Mouse (Mus musculus) embryonic stem cell, embryonic (primary cell): ENCODE measurements around the gene Car9.

ENCODE experiments used
- CTCF ChIA-PET, 4 experiments: fragments of 300-600 bp in 2 of 4; fragments of 350-600 bp in 2 of 4; sonication (Branson Sonifier 250); formaldehyde crosslinking; loops; one replicate each; lab custom pipeline; 2022; ENCODE audit warnings: inconsistent platforms in 2 of 4; lab: Charles Lee
- POLR2A ChIA-PET, 4 experiments: fragments of 300-600 bp in 2 of 4; fragments of 350-600 bp in 2 of 4; sonication (Branson Sonifier 250); formaldehyde crosslinking; loops; one replicate each; lab custom pipeline; 2022; ENCODE audit warnings: antibody characterized with exemption in 4 of 4, inconsistent platforms in 1 of 4; lab: Charles Lee

Car9 gene

DNA sequence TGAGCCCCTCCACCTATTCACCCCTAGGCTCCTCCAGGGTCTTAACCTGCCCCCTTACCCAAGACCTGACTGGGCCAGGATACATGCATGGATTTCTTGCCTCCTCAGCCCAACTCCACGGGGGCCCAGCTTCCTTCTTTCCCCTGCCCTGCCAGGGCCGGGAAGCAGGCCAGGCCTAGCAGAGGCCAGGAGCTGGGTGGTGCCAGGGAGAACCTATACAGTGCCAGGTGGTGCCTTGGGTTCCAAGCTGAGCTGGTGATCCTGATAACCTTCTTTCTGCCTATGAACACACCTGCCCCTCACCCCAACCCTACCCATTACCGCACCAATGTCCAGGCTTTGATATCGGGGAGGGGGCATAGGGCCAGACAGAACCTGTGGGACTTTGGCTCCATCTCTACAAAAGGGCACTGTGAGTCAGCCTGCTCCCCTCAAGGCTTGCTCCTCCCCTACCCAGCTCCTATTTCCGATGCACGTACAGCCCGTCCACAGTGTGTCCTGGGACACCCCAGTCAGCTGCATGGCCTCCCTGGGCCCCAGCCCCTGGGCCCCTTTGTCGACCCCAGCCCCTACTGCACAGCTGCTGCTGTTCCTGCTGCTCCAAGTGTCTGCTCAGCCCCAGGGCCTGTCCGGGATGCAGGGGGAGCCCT lies at the start of gene Car9:
Gene Car9, plus strand, starts transcription at position 431 of the 650 bp plus-strand sequence.
- POLR2A ChIA-PET, result interaction anchor here in 3 of 4 experiments (0.6 to 3.4 kb wide), 7 partner anchors 13 to 97 kb away, joined by 3 to 18 read pairs (median 3); partner anchors contain the start of gene Tpm2 (in 1 of the 3)
- CTCF ChIA-PET, result interaction anchor here (0.5 to 2.1 kb wide), 8 partner anchors 12 to 459 kb away, joined by 3 to 9 read pairs (median 4); no protein-coding TSS in a partner anchor

DNA sequence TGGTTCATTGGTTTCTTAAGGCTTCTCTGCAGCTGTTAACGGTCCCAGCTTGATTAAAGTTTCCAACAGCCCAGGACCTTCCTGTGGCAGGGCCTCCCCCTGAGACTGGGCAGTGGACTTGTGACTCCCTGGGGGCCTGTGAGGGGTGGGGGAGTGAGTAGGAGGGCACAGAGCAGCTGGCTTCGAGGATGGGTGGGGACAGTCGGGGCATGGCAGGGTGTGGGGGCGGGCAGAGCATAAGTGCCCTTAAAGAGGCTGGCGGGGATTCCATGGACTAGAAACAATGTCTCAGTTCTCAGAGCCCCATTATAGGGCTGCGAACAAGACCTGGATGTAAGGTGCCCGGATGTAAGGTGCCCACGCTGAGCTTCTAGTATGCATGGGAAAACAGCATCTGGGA lies 49.6 kb upstream of the Car9 start:
- ChIA-PET CTCF (interaction anchor here (0.6 to 3.0 kb wide), 6 partner anchors 10 to 71 kb away, joined by 3 to 15 read pairs (median 4); no protein-coding TSS in a partner anchor), POLR2A (interaction anchor here in 3 of 4 experiments (0.8 to 1.5 kb wide), 6 partner anchors 10 to 42 kb away, joined by 3 read pairs; partner anchors contain the start of genes Arhgef39 (in 1 of the 3) and Ccdc107 (in 1 of the 3))

DNA sequence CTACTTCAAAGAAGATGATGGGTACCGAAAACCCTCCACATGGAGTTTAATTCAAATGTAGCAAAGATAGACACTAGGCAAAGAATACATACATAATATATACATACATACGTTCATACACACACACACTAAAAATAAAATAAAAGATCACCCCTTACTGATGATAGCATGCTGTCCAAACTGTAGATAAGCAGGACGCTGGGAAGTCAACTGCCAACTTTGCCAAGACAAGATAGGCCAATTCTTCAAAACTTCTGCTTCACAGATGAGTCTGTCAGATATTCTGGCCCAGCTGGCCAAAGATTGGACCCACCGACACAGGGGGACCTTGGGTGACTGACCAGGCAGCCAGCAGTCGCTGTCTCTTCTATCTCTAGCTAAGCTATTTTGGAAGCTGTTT lies 43.7 kb upstream of the Car9 start:
- ChIA-PET CTCF (interaction anchor here in 1 of 4 experiments (0.6 kb wide), 1 partner anchor 536 kb away, joined by 3 read pairs; no protein-coding TSS in a partner anchor), POLR2A (no interaction called here)

DNA sequence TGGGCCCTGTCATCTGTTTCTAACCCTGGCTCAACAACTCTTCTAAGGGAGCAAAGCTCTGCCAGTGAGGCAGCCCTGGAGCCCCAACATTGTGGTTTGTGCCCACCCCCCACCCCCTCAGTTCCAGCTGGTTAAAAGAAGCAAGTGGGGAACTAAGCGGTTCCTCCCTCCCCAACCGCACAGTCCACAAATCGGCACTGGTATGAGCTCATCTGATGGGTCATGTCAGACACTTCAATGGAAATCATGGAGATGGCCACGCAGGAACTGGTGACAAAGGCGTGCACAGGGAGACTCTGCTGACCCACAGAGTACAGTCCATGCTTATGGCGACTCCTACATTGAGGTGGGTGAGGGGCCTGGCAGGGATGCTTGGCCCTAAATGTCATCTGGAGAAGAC lies 40.8 kb upstream of the Car9 start:
- CTCF ChIA-PET, result interaction anchor here in 1 of 4 experiments (0.6 kb wide), 1 partner anchor 266 kb away, joined by 3 read pairs; no protein-coding TSS in a partner anchor
- POLR2A ChIA-PET, result no interaction called here

DNA sequence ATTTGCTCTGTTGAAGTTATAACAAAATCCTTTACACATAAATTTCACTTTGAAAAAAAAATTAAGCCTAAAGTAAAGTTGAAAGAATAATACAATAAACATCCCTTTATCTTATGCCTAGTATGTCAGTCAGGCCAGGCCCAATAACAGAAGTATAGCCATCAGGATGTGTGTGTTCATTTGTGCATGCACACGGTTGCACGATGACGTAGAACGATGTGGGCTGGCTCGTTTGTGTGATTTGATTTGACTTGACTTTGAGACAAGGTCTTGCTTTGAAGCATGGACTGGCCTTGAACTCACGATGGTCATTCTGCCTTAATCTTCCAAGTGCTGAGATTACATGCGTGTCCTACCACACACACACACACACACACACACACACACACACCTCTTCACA lies 39.9 kb upstream of the Car9 start:
- POLR2A ChIA-PET, result interaction anchor here in 2 of 4 experiments (0.6 to 1.1 kb wide), 4 partner anchors 10 to 760 kb away, joined by 3 read pairs; no protein-coding TSS in a partner anchor

DNA sequence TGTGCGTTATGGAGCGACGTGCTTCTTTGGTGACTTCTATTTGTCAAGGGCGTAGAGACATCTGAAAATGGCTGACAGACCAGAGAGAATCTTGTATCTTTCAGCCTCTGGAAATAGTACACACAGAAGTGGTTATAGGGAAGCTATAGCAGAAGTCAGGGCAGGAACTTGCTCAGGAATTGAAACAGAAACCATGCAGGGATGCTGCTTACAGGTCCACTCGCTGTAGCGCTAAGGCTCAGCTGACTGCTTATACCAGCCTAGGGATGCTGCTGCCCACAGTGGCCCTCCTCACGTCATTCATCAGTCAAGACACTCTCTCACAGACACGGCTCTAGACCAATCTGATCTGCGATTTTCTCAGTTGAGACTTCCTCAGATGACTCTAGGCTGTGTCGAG lies 36.5 kb upstream of the Car9 start:
- POLR2A ChIA-PET, result interaction anchor here in 2 of 4 experiments (0.5 to 1.4 kb wide), 5 partner anchors 9 to 26 kb away, joined by 3 to 4 read pairs (median 3); no protein-coding TSS in a partner anchor
- CTCF ChIA-PET, result interaction anchor here in 3 of 4 experiments (0.6 to 1.9 kb wide), 7 partner anchors 9 to 424 kb away, joined by 3 to 4 read pairs (median 4); no protein-coding TSS in a partner anchor

More for the DNA sequence above, 39.9 kb upstream of the Car9 start:
- CTCF ChIA-PET, result interaction anchor here in 1 of 4 experiments (0.6 to 1.0 kb wide), 2 partner anchors 61 to 215 kb away, joined by 3 to 4 read pairs; no protein-coding TSS in a partner anchor

DNA sequence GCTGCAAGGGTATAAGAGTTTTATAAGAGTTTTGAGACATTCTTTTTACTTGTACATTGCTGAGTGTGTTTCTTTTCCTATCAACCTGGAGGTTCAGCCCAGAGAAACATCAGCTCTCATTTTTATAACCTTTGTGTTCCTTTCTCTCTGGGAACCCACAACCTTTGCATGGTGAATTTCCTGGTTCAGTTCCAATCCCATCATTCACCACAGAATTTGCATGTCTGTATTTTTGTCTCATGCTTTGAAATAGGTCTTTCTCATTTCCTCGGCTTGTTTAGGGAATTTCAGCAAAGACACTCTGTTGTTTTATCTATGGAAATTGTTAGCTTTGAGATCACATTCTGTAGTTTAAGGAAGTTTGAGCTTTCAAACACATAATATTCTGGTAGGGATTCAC lies 33.1 kb upstream of the Car9 start:
- CTCF ChIA-PET, result interaction anchor here in 1 of 4 experiments (0.9 kb wide), 1 partner anchor 42 kb away, joined by 3 read pairs; no protein-coding TSS in a partner anchor
- POLR2A ChIA-PET, result interaction anchor here in 1 of 4 experiments (1.0 to 1.2 kb wide), 2 partner anchors 10 to 18 kb away, joined by 3 to 4 read pairs; partner anchors contain the start of gene Sit1

DNA sequence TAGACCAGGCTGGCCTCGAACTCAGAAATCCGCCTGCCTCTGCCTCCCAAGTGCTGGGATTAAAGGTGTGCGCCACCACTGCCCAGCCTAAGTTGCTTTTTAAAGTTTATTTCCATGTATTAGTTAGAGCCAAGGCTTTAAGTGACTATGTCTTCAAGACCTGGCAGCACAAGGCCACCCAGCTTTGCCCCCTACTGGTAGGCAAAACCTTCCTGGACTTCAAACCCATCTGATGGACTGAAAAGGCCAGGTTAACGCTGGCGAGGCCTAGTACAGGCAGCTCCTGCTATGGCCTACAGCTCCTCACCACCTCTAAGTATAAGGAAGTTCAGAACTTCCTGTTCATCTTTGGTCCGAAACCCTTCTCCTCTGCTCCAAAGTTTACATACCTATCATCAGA lies 30.2 kb upstream of the Car9 start:
- POLR2A ChIA-PET, result interaction anchor here in 3 of 4 experiments (0.6 to 1.2 kb wide), 9 partner anchors 16 to 219 kb away, joined by 3 to 10 read pairs (median 3); partner anchors contain the start of genes Arhgef39 (in 2 of the 3), Car9 (in 1 of the 3), Ccdc107 (in 1 of the 3) and Creb3 (in 1 of the 3)
- CTCF ChIA-PET, result interaction anchor here (0.5 to 1.7 kb wide), 10 partner anchors 19 to 424 kb away, joined by 3 to 7 read pairs (median 4); partner anchors contain the start of gene Arhgef39 (in 1 of the 4)

DNA sequence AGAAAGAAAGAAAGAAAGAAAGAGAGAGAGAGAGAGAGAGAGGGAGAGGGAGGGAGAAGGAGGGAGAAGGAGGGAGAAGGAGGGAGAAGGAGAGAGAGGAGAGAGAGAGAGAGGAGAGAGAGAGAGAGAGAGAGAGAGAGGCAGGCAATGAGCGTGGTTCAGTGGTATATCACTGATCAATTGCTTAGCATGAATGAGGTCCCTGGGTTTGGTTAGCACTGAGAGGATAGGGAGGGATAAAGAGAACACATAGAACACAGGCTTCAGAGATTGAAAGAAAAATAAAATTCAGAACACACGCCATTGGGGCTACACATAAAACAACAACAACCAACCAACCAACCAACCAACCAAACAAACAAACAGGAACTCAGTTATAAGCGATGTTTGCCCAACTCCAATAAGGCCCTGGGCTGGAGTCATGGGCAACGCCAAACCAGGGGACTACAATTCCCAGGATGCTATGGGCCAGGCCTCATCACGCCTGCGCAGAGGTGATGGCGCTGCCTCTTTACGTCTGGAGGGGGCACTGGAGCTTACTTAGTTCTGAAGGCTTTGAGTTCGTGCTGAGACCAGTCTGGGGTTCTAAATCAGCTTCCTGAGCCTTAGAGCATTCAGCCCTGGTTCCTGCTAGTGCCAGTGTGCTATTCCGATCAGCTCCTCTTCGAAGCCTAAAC lies 28.8 kb upstream of the Car9 start:
- ChIA-PET POLR2A (interaction anchor here in 3 of 4 experiments (0.6 to 1.5 kb wide), 9 partner anchors 16 to 477 kb away, joined by 3 to 8 read pairs (median 3); partner anchors contain the start of genes Creb3 (in 2 of the 3), Tln1 (in 2 of the 3), Arhgef39 (in 1 of the 3) and Fam166b (in 1 of the 3)), CTCF (interaction anchor here (0.5 to 3.2 kb wide), 20 partner anchors 8 to 431 kb away, joined by 3 to 23 read pairs (median 8); partner anchors contain the start of genes Ccdc107 (in 2 of the 4), Arhgef39 (in 1 of the 4), Creb3 (in 1 of the 4) and Fam214b (in 1 of the 4))

DNA sequence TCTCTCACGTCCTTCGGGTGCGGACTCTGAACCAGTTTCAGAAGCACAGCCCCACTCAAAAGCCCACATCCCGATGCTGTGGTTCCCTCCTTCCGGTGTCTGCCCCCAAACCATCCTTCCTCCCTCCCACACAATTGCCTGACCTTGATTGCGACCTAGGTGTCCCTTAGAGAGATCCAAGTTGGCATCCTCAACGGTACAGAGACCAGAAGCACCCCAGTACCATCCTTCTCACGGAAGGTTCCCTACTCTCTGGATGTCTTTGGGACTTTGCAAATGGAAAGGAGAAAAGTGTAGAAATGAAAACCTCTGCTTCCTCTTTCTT lies 28.3 kb upstream of the Car9 start:
- POLR2A ChIA-PET, result interaction anchor here in 3 of 4 experiments (0.6 to 3.1 kb wide), 18 partner anchors 8 to 478 kb away, joined by 3 to 12 read pairs (median 3); partner anchors contain the start of genes Arhgef39 (in 3 of the 3), Ccdc107 (in 3 of the 3), Creb3 (in 2 of the 3) and Tln1 (in 2 of the 3)
- CTCF ChIA-PET, result interaction anchor here (0.5 to 3.2 kb wide), 31 partner anchors 8 to 434 kb away, joined by 3 to 23 read pairs (median 5); partner anchors contain the start of genes Ccdc107 (in 2 of the 4), Gba2 (in 2 of the 4), Rgp1 (in 2 of the 4) and Arhgef39 (in 1 of the 4)

DNA sequence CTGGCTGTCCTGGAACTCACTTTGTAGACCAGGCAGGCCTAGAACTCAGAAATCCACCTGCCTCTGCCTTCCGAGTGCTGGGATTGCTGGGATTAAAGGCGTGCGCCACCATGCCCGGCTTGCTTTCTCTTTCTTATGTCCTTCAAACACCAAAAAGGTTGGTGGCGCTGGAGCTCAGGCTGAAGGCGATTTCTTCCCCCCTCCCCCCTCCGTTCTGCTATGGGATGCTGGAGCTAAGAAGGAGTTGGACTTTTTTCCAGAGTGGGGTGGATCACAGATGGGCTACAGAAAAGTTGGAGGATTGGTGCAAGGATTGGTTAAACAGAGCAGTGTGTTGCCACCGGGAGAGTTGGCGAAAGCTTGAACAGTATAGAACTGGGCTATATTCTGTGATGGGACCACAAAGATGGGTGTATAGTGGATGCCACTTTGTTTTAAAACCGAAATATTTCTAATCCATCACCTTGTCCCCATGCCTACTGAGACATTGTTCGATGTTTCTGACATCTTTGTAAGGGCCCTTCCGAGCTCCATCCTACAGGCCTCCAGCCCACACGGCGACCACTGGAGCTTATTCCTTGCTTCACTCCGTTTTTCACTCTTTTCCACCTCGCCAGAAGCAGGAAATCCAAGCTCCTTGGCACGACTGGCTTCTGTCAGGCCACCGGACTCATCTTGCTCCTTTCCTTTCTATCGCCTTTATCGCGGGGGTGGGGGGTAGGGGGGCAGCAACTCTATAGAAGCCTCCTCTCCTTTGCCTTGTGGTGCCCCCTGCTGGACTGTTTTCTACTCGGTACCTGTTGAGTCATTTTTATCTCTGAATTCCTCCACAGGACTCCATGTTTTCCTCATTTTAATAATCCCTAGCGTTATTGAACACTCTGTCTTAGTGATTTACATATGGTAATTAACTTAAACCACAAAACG lies 27.6 kb upstream of the Car9 start:
- ChIA-PET POLR2A (interaction anchor here (0.6 to 3.1 kb wide), 36 partner anchors 8 to 605 kb away, joined by 3 to 12 read pairs (median 3); partner anchors contain the start of genes Arhgef39 (in 3 of the 4), Ccdc107 (in 3 of the 4), Creb3 (in 2 of the 4) and Tln1 (in 2 of the 4)), CTCF (interaction anchor here (0.5 to 3.2 kb wide), 90 partner anchors 9 to 1765 kb away, joined by 3 to 23 read pairs (median 5); partner anchors contain the start of genes Ccdc107 (in 3 of the 4), Tesk1 (in 3 of the 4), Arhgef39 (in 1 of the 4) and Cd72 (in 1 of the 4))

DNA sequence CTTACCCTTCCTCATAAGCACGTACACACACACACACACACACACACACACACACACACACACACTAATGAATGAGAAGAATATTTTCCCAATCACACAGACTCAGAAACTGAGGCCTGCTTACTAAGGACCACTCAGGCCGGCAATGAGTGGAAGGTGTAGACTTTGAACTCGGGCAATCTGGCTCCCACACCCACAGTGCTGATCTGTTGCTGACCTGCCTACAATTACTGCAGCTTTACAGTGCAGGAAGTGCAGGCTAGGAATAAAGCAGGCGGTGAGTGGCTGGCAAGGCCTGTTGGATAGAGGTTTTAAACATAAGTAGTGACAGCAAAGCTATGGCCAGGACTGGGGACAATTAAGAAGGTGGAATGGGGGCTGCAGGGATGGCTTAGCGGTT lies 25.8 kb upstream of the Car9 start:
- ChIA-PET CTCF (interaction anchor here in 3 of 4 experiments (0.7 to 0.9 kb wide), 3 partner anchors 49 to 434 kb away, joined by 3 to 7 read pairs (median 4); no protein-coding TSS in a partner anchor), POLR2A (interaction anchor here in 1 of 4 experiments (1.5 to 3.1 kb wide), 2 partner anchors 12 to 40 kb away, joined by 6 to 12 read pairs; partner anchors contain the start of genes Ccdc107 and Tesk1)

DNA sequence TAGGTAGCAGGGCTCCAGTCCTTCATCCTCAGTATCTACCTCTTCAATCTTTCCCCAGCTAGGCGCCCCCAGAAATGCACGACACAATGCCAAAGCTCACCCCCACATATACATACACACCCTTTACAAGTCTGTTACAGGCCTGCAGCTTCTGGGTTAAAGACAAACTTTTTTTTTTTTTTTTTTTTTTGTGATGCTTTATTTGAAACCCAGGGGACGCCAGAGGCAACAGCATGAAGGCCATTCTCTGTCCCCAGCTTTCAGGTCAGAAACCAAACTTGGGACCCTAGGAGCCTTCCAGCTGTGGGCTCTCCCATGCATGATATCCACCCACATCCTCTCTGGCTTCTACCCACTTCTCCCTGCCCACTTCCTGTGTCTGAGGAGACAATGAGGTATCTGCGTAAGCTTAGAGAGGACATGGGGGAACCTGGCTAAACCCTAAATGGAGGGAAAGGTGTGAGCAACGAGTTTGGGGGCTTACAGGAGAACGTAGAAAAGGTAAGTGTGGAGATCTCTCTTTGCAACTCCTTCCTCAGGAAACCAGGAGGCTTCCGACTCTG lies 24.8 kb upstream of the Car9 start:
- POLR2A ChIA-PET, result interaction anchor here in 3 of 4 experiments (0.6 to 2.9 kb wide), 7 partner anchors 11 to 52 kb away, joined by 3 to 11 read pairs (median 4); partner anchors contain the start of genes Ccdc107 (in 2 of the 3), Arhgef39 (in 1 of the 3) and Tesk1 (in 1 of the 3)
- CTCF ChIA-PET, result interaction anchor here (0.6 to 1.9 kb wide), 14 partner anchors 17 to 479 kb away, joined by 3 to 7 read pairs (median 4); partner anchors contain the start of gene Arhgef39 (in 1 of the 4)

DNA sequence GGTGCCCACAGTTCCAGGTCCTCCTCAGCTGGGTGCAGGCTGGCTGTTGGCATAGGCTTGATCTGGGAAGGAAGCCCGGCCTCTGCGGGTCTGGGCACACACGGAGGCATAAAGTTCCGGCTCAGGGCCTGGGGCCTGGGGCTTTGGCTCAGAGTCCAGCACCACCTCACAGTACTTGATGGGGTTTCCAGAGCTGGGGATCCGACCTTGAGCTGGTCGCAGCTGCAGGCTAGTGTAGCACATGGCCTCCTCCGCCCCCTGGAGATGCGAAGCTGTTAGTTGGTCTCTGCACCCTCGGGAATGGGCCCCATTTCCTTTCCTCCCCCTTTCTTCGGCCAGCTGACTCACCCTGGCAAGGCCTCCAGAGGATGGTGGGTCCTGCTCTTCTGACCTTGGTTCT lies 24.2 kb upstream of the Car9 start:
- ChIA-PET POLR2A (interaction anchor here in 2 of 4 experiments (1.1 to 2.9 kb wide), 7 partner anchors 9 to 482 kb away, joined by 3 to 11 read pairs (median 4); partner anchors contain the start of genes Ccdc107 (in 2 of the 2), Arhgef39 (in 1 of the 2) and Vcp (in 1 of the 2)), CTCF (interaction anchor here in 3 of 4 experiments (0.6 to 1.9 kb wide), 10 partner anchors 17 to 480 kb away, joined by 3 to 6 read pairs (median 4); partner anchors contain the start of gene Arhgef39 (in 1 of the 3))

DNA sequence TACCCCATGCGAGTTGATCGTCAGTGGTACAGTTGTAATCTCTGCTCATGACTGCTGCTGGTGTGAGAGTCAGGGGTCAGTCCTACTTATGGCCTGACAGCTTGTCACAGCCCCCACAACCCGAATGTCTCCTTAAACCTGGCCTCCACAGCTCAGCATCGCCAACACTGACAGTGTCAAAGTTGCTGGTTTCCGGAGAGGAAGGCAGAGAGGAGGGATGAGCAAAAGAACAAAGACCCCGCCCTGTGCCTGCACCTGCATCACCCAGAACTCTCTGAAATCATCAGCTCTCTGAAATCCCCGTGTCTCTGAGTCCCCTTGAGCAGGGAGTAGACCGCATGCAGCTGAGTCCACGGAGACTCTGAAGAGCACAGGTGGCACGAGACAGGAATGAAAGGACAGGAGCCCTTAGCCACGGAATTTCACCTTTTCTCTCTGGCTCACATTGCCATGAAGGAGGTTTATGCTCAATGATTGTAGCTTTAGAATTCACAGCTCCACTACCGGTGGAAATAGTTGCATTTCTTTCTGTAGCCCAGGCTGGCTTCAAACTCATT lies 23.2 kb upstream of the Car9 start, which contains the start of gene Sit1:
Gene Sit1, minus strand, starts transcription at position 200 of the 557 bp plus-strand sequence.
- CTCF ChIA-PET, result interaction anchor here in 2 of 4 experiments (1.5 to 2.4 kb wide), 5 partner anchors 16 to 51 kb away, joined by 3 to 8 read pairs (median 6); partner anchors contain the start of gene Arhgef39 (in 1 of the 2)
- POLR2A ChIA-PET, result interaction anchor here in 2 of 4 experiments (0.9 to 2.9 kb wide), 6 partner anchors 10 to 483 kb away, joined by 3 to 11 read pairs (median 4); partner anchors contain the start of genes Ccdc107 (in 1 of the 2) and Vcp (in 1 of the 2)
